Mouse (Mus musculus): ENCODE measurements around the gene Lrrc75a.
A peak's percentile ranks its signal among the peaks of the same experiment; 100 is the strongest.

Lrrc75a gene

DNA sequence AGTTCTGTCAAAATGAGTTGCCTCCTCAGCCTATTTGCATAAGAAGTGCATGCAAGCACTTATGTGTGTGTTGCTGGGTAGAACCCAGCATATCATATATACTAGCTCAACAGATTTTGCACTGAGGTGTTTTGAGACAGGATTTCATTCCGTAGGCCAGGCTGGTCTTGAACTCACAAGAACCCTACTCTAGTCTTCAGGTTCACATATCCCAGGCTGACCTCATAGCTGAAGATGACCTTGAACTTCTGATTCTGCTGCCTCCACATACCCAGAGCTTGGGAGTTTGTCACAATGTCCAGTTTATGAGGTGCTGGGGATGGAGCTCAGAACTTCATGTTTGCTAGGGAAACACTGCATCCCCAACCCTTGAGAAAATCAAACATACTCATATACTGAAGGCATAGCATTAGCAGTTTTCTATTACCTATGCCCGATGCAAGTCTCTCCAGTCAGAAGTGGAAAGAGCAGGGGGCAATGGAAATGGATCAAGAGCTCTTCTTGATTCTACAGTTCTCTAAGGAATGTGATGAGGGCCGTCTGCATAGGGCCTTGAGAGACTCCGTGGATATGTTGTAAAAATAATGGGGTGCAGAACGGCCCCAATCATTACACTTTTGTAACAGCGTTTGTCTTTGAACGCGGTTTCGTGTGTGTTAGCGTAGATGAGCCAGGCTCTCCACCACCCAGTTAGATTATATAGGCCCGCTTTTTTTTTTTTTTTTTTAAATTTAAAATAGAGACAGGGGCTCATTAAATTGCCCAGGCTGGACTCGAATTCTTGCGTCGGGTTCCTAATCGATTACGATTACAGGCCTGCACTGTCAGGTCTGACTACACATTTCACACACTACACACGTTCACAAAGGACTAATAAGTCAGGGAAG lies 46.3 kb downstream of the Lrrc75a start:
- DNase-seq (ENCODE audit: low spot score in 2 of 2), result no peak

DNA sequence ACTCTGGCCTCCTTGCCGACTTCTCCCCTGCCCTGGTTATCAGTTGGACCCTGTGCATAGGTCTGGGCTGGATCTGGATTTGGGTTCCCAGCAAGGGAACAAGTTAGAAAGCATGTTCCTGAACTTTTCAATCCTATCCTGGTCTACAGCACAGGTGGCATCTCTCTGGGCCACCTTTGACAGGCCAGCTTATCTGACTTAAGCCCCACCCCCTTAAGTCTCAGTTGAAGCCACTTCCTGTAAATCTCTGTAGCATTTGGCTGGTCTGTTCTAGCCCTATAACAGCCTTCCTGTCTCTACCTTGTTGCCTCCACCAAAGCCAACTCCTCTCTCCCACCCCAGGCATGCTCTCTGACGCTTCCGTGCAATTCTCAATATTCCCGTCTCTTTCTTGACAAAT lies 49.8 kb downstream of the Lrrc75a start:
- DNase-seq (ENCODE audit: low spot score in 2 of 2), result no peak

DNA sequence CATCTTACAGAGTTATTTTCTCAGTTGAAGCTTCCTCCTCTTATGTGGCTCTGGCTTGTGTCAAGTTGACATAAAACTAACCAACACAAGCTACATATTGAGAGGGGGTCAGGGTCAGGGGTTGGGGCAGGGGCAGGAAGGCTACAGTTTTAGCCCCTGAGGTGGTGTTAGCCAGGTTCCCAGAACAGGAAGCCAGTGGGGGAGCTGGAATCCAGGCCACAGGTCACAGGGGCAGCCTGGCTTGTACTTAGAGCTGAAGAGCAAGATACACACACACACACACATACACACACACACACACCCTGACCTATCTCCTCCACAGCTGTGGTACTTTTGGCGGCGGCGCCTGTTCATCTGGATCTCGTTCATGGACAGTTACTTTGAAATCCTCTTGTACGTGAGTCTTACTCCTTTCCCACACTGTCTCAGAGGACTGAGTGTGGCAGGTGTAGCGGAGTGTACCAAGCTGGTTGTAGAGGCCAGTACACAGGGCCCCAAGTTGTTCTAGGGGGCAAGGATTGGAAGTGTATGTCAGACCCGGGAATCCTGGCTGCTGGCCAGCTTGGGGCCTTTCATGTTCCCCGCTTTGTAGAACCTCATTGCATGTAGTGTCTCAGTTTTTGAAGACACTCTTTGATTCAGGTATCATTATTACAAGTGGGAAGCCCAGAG lies 56.3 kb downstream of the Lrrc75a start:
- DNase-seq (ENCODE audit: low spot score in 2 of 2), result no peak

DNA sequence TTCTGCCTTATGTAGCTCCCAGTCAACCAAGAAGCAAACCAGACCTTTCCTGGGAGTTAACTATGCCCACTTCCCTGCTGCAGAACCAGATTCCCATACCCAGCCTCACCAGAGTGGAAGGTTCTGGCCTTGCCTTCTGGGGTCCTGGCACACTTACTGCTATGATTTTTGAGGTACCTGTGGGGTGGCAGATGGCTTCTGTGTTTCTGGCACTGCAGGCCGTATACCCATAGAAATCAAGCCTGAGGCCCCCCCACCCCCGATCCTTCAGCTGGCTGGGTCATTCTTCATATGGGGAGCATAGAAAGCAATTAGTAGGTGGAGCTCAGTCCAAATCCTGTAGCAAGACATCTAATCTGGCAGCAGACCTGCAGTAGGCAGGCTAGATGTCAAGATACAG lies 57.3 kb downstream of the Lrrc75a start:
- no peak for DNase-seq (ENCODE audit: low spot score in 2 of 2)

DNA sequence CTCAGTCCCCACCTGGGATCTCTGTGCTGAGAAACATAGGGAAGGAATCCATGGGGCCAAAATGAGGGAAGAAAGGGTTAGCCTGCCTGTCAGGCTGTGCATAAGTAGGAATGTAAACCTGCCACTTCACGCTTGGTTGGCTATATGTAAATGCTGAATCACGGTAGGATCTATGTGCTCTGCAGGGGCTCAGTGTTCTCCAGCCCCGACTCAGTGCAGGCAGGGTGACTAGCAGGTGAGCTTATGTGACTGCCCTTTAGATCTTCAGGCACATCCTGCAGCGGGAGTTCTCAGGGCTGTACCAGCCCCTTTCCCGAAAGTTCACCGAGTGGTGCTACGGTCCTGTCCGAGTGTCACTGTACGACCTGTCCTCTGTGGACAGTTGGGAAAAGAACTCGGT lies 58.9 kb downstream of the Lrrc75a start:
- no peak for DNase-seq (ENCODE audit: low spot score in 2 of 2)

DNA sequence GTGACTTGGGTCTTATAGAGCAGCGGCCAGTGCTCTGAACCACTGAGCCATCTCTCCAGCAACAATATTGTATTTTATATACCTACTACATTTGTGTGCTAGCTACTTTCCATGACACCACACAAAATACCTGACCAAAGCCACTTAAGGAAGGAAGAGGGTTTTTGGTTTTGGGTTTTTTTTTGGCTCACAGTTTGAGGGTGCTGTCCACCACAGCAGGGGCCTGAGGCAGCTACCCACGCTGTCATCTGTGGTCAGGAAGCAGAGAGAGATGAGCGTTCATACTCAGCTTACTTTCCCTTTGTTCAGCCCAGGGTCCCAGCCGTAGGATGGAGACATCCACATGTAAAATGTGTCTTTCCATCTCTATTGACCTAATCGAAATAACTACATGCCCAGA lies 61.3 kb downstream of the Lrrc75a start:
- DNase-seq (ENCODE audit: low spot score in 2 of 2), result no peak

DNA sequence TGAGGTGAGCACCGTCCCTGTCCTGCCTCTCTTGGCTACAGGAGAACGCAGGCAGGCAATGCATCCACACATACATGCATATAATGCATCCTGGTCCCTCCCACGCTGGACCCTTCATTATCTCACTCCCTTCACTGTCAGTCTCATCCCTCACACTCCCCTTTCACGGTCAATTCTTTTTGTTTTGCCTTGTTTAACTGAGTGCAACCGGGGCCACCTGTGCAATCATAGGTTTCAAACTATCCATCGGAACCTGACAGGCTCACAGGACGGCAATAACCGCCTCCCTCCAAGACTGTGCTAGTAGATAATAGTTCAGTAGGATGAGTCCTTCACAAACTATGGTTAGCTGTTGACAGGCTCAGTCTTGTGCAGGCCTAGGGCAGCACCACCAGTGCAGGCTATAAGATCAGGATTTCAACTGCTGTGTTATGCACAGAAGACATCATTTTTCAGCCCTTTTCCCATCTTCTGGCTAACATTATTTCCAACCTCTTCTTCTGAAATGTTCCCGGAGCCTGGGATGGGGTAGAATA lies 63.6 kb downstream of the Lrrc75a start:
- DNase-seq (ENCODE audit: low spot score in 2 of 2), result no peak

DNA sequence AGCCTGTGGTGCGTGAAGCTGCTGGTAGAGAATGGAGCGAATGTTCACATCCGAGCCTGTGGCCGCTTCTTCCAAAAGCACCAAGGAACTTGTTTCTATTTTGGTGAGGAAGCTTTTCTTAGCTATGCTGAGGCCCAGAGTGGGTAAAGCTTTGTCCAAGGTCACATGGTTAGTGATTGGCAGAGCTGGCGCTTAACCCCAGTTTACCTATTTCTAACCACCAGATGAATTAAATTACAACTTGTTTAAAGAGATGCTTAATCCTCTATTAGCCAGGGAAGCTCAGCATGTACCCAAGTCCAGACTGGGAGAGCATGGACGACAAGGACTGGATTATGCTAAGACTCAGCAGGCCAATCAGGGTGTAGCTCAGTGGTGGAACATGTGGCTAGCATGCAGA lies 65.3 kb downstream of the Lrrc75a start:
- DNase-seq (ENCODE audit: low spot score in 2 of 2), result no peak

DNA sequence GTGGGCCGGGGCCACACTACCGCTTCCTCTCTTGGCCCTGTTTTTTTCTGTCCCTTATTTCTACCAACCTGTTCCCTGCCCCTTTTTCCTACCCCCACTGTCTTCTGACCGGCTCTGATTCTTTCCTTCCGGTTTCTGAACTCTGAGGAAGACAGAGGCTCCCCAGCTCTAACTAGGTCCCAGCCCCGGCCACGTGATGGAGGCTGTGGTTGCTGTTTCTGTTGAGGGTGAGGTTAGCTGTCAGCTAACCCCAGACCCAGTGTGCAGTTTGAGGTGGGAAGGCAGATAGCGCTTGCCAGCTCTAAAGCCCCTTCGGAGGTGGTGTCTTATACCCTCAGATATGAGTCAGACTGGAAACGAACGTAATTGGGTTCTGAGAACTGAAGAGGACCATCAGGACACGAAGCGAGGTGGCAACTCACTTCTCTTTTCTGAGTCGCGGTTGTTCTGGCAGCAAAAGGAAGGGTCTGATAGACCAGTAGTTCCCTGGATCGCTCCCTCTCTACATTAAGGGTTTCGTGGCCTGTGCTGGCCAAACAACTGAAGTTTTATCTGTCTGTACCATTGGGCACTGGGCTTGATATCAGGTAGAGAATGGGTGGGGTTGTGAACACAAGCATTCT lies 71.7 kb downstream of the Lrrc75a start:
- DNase-seq (ENCODE audit: low spot score in 2 of 2), result no peak

DNA sequence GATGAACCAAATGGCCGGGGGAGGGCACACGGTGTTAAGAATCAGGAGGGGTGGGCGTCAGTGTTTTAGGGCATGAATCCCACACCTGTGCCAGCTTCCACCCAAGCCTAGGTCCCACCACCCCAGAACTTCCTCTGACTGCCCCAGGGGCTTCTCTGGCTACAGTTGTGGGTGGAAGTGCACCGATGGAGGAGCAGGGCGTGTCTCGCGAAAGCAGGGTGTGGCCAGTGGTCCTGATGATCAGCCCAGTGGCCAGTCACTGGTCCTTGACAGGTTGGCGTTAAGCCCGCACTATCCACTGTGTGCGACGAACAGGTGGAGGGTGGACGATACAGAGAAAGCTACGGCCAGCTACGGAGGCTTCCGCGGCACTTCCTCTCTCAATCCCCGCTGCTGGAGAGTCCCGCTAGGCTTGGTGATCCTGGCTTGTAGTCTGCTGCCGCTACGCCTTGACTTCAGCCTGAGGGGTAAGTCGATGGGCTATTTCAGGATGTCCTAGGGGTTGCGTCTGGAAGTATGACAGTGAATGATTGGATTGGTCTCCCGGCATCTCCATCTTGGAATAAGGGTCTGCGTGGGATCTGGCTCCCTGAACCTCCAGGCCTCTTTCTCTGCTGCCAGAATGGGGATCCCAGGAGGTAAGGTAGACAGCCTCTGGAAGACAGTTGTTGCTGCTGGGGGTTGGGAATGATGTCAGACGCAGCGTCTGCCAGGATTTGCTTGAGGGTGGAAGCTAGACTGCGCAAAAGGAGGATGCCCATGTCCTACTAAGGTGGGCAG lies 72.5 kb downstream of the Lrrc75a start:
- peak in 1 of 2 experiments; percentile 51 for DNase-seq (ENCODE audit: low spot score in 2 of 2)

DNA sequence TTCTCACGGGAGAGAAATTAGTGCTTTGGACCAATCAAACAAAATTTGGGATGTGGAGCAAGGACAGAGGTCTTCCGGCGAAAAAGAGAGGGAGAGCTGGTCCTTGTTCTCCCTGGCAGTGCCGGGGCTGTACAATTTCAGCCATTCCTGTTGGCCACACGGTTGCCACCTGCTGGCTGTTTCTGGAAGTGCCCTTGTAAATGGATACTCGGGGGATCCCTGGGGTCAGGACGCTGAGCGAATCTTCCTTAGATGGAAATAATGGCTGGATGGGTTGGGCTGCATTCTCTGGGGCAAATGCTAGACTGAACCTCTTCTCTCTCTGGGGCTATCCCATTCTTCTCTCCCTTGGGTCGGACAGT lies 73.0 kb downstream of the Lrrc75a start:
- DNase-seq (ENCODE audit: low spot score in 2 of 2), result peak; percentile 88 to 94

DNA sequence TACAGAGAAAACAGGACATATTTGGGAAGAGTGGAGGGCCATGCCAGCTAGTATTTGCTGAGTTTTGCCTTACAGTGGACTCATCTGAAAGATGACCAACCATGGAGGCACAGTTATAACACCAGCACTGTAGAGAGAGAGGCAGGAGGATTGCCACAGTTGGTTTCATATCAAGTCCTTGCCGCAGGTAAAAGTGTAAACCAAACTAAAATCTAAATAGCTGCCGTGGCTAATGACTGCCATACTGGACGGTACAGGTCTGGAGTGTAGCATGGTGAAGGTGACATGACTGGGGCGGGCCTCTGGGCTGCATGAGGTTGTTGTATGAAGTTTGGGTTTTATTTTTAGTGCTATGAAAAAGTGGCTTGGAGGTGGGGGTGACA lies 73.6 kb downstream of the Lrrc75a start:
- no peak for DNase-seq (ENCODE audit: low spot score in 2 of 2)

DNA sequence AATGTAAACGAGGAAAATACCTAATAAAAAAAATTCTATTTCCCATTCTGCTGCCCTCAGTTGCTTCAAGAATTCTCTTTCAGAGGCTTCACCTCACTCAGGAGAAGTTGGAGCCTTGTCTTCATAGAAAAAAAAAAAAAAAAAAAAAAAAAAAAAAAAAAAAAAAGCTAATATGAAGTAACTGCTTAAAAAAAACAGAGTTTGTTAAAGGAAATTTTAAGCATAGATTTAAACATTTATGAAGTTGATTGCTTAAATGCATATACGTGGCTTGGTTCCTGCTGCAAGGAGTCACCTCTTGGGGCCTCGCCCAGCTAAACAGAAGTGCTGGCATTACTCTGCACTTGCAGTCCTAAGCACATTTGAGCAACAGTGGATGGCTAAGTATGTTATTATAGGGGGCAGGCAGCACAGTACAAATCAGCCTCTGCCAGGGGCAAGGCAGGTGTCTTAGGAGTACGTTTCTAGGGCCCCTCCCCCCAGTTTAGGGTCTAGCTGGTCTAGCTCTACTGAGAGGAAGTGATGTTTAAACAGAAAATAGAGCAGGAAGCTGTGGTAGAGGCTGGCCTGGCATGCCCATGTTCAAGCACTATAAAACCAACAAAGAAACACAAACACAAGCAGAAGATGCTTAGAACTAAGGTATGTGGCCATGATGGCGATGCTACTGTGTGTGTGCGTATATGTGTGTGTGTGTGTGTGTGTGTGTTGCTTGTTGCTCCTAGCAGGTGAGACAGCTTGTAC lies 74.2 kb downstream of the Lrrc75a start, which contains the start of gene Trpv2:
Gene Trpv2, plus strand, starts transcription at position 528 of the 744 bp plus-strand sequence.
- no peak for DNase-seq (ENCODE audit: low spot score in 2 of 2)

DNA sequence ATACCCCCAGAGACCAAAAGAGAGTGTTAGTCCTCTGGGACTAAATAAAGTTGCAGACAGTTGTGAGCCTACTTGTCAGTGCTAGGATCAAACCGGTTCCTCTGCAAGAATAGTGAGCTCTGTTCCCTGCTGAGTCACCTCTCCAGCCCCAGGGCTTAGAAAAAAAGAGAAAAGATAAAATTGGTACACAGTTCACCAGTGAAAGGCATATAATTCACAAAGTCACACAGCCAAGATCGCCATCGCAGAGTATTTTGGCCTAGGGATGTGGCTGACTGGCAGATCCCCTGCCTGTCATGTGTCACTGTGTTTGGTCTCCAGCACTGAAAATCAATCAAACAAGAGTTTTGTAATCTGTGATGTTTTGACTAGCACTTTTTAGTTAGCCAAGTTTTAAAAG lies 80.0 kb downstream of the Lrrc75a start:
- DNase-seq (ENCODE audit: low spot score in 2 of 2), result no peak

DNA sequence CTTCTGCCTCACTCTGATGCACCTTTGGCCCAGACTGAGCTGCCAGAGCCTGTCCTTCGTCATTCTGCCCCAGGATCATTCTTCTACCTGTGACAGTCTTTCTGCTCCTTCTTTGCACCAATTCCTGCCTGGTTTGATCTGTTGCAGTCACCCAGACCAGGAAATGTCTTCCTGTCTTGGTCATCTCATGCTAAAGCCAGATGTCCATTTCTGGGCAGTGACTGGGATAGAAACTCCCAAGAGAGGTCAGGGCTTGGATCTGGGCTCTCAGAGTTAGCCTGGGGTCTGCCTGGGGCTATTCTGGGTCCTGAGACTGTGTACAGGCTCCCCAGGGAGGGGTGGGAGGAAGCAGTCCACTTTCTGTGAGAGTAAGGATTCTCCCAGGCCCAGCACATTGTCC lies 82.1 kb downstream of the Lrrc75a start:
- no peak for DNase-seq (ENCODE audit: low spot score in 2 of 2)

DNA sequence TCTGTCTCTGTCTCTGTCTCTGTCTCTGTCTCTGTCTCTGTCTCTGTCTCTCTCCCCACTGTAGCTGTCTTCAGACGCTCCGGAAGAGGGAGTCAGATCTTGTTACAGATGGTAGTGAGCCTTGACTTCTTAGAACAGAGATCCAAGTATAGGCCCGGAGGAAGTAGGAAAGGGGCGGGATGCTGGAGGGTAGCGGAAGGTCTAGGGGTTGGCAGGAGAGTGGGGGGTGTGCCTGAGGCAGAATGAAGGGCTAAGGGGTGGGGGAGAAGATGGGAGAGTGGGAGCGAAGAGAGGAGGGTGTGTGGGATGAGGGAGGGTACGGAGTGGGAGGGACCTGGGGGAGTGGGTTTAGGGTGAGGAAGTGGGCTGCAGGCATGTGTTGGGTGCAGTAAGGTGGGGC lies 82.6 kb downstream of the Lrrc75a start:
- no peak for DNase-seq (ENCODE audit: low spot score in 2 of 2)

DNA sequence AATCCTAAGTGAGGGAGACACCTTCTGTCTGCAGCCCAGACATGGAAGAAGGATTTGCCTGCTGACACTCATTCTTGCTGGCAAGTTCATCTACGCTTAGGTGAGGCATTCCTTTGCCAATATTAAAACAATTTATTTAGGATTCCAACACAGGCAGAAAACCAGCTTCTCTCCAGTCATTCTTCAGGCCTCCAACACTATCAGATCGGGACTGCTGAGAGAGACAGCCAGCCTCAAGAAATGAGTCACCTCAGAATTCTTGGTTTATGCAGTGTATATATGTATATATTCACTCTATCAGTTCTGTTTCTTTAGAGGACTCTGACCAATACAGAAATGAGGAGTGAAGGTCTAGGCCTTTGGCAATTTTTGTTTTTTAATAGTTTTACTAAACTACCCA lies 84.7 kb downstream of the Lrrc75a start:
- DNase-seq (ENCODE audit: low spot score in 2 of 2), result no peak

DNA sequence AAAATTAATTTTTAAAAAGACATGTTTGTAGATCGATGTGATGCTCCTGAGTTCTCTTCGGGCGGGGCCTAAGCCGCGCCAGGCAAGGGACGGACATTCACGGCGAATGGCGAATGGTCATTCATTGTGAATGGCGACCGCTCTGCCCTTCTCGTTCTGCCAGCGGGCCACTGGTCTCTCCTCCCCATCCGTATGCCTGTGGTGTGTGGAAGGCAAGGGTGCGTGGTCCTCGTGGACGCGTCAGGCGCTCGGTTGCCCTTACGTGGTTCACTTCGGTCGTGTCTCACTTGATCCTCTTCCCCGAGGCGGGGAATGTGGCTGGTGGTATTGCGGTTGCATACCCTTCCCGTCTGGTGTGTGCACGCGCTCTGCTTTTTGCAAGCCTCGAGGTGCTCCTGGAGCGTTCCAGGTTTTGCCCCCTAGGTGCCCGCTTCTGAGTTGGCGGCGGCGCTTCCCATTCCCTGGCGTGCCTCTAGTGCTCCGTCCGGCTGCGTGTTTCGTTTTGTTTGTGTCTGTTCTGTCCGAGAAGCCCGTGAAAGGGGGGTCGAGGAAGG lies 87.8 kb downstream of the Lrrc75a start:
- no peak for DNase-seq (ENCODE audit: low spot score in 2 of 2)

DNA sequence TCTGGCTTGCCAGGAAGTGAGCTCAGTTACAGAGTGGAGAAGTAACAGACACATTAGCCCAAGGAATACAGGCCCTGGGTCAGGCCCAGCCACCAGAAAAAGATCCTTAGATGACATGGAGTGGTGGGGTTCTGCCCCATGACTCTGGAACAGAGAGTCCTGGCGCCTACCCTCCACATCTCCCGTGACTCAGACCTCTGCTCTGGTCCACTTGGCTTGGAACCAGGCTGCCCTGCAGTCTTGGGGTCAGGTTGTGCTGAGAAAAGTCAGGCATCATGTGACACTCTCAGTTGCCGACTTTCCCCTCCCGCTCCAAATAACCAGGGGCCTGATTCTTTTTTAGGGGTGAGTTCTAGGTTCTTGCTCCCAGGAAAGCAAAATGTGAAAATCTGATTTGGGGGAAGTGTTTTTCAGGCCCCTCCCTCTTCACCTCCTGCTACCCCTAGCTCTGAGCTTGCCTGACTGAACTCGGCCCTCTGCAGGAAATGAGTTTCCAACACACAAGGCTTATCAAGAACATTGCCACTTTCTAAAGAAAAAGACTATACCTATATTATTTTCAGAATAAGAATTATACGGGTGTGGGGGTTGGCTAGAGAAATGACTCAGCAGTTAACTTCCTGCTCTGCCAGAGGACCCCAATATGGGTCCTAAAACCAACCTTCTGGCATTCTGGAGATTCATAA lies 89.2 kb downstream of the Lrrc75a start:
- DNase-seq (ENCODE audit: low spot score in 2 of 2), result no peak

DNA sequence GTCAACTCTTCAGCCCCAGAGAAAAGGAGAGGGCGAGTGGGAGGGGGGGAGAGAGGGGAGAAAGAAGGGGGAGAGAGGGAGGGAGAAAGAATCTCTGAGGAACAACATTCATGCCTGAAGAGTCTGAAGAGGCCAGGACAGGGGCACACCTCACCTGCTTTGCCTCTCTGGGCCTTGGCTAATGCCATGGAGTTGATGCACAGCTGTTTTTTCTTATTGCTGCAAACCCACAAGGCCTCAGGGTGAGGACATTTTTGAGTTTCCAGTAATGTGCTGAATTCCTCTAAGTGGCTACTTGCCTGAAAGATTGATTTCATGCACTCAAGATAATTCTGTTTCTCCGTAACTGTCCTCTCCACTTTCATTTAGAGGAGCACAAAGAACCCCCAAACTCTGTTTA lies 90.2 kb downstream of the Lrrc75a start:
- DNase-seq (ENCODE audit: low spot score in 2 of 2), result no peak

Data from cerebellum, postnatal 4 days (tissue).